7 mouse cellular contexts compared by ENCODE assay signal in the genomic region with DNA sequence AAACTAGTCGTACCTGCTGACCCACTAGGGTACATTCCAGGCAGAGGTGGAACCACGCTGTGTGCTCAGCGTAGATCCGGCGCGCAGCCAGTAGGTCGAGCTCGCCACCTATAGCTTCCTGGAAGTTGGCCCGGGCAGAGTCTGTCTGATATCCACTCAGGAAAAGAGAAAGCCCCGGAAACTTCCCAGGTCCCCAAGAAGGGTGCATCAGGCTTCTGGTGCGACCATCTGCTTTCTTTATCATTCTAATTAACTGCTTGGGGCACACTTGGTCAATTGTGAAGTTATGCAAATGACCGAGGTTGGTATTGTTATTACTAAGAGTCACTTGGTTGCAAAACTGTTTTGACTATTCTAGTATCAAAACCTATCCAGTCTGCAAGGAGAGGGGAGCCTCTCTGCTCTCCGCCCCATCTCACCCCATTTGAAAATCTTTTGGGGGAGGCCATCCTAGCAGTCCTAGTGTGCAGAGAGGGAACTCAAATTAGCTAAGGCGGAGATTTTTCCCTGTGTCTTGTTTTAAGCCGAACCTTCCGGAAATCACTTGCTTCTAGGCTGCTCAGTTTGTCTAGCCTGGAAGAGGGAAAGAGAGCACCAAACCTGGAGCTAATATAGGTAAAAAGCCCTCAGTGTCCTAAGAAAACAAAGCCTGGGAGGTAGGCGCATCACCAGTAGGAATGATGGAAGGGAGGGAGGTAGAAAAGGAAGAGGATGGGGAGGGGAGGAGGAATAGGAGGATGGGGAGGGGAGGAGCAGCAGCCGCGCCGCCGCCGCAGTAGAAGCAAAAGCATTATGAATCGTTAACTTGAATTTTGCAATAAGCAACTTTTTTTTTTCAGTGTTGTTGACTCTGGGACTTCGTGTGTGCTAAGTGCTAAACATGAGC. TPM values are rescaled to one million over a fixed set of nuclear protein-coding genes. Genes with fewer than 3 reads are reported as not detected.
DNase-seq lines count a peak whose midpoint lies in the region; ATAC-seq and TF ChIP-seq lines count a peak whose summit lies in the region.

No protein-coding gene starts in this region.

- TF ChIP-seq POLR2A in thymus, adult 2 months (IDR thresholded peaks at IDR 0.05; ENCODE audit: control insufficient read depth, extremely low read depth, insufficient read depth, low read length, poor library complexity), result no peak
- TF ChIP-seq POLR2A in limb, embryonic 14.5 days (IDR thresholded peaks at IDR 0.05; ENCODE audit: borderline replicate concordance, extremely low read depth, insufficient read depth, insufficient read length), result no peak

- peak; percentile 9 for DNase-seq in thymus, postnatal 25 days
- no peak for DNase-seq in thymus, adult 2 months
- peak; percentile 56 for DNase-seq in cerebellum, adult 8-10 months
- DNase-seq in limb, embryonic 14.5 days (ENCODE audit: low spot score), result no peak
- DNase-seq in yolk sac, embryonic 10.5 days (ENCODE audit: low spot score), result no peak

- no peaks in the 10 kb centered on the region for H3K4me1 ChIP-seq in thymus, adult 2 months (replicated peaks; ENCODE audit: control insufficient read depth, insufficient read depth, low read length)
- H3K4me1 ChIP-seq in heart, embryonic 14.5 days (ENCODE audit: control insufficient read depth in 2 of 2, insufficient read depth in 2 of 2, low read length in 2 of 2), result peaks cover 0 to 3% of the 10 kb centered on the region in 2 experiments; a peak in 1 of 4 replicates
- H3K4me1 ChIP-seq in limb, embryonic 14.5 days (ENCODE audit: control insufficient read depth, insufficient read depth, low read length), result no peaks in the 10 kb centered on the region; the same call in 1 of the 2 replicates
- H3K4me1 ChIP-seq in midbrain, embryonic 12.5 days, result peaks cover 13% of the 10 kb centered on the region

- H3K27me3 ChIP-seq in thymus, adult 2 months (ENCODE audit: control insufficient read depth, insufficient read depth, low read length), result no peaks in the 10 kb centered on the region
- H3K27me3 ChIP-seq in heart, embryonic 14.5 days (ENCODE audit: control insufficient read depth, insufficient read depth, low read length), result peaks cover 8% of the 10 kb centered on the region; the same call in 1 of the 2 replicates
- no peaks in the 10 kb centered on the region for H3K27me3 ChIP-seq in limb, embryonic 14.5 days (ENCODE audit: control insufficient read depth, insufficient read depth, low read length)
- no peaks in the 10 kb centered on the region; the same call in 1 of the 2 replicates for H3K27me3 ChIP-seq in midbrain, embryonic 12.5 days

- H3K9me3 ChIP-seq in heart, embryonic 14.5 days (ENCODE audit: control insufficient read depth, low read length), result no peaks in the 10 kb centered on the region
- no peaks in the 10 kb centered on the region for H3K9me3 ChIP-seq in limb, embryonic 14.5 days (ENCODE audit: control insufficient read depth, low read length)
- H3K9me3 ChIP-seq in midbrain, embryonic 12.5 days, result no peaks in the 10 kb centered on the region

- WGBS in thymus, adult 2 months, result 24% methylated on average over 24 of the region's 24 CpGs
- under 1% methylated on average over 24 of the region's 24 CpGs for WGBS in heart, embryonic 14.5 days
- WGBS in limb, embryonic 14.5 days, result 3% methylated on average over 24 of the region's 24 CpGs
- WGBS in midbrain, embryonic 12.5 days, result 3% methylated on average over 24 of the region's 24 CpGs

- no peak for TF ChIP-seq CTCF in thymus, adult 2 months (IDR thresholded peaks at IDR 0.05; ENCODE audit: borderline replicate concordance, control insufficient read depth, extremely low read depth, insufficient read depth, low read length, poor library complexity)

- no peak overlapping the region for H3K27ac ChIP-seq in thymus, adult 2 months (ENCODE audit: control insufficient read depth, insufficient read depth, low read length)
- H3K27ac ChIP-seq in heart, embryonic 14.5 days (replicated peaks in 1 of 2; ENCODE audit: control insufficient read depth in 1 of 2, insufficient read depth in 1 of 2, low read depth in 2 of 2, low read length in 2 of 2), result no peak overlapping the region
- H3K27ac ChIP-seq in limb, embryonic 14.5 days (replicated peaks; ENCODE audit: low read depth, low read length), result no peak overlapping the region
- H3K27ac ChIP-seq in midbrain, embryonic 12.5 days (replicated peaks), result peak overlapping the region; percentile 60

- H3K4me2 ChIP-seq in heart, embryonic 14.5 days (ENCODE audit: low read length), result peak overlapping the region; percentile 80
- H3K4me2 ChIP-seq in limb, embryonic 14.5 days (replicated peaks; ENCODE audit: low read depth, low read length, severe bottlenecking), result peak overlapping the region; percentile 37
- peak overlapping the region; percentile 60 for H3K4me2 ChIP-seq in midbrain, embryonic 12.5 days (replicated peaks)

- peak; percentile 50; the same call in 1 of the 2 replicates for ATAC-seq in heart, embryonic 14.5 days (ENCODE audit: insufficient number of reproducible peaks, insufficient read depth, low FRiP score, low read depth)
- no peak; the same call in 1 of the 2 replicates for ATAC-seq in limb, embryonic 14.5 days (ENCODE audit: low FRiP score, low read depth)
- ATAC-seq in midbrain, embryonic 12.5 days (ENCODE audit: low FRiP score, low read depth), result peak; percentile 70

- H3K9ac ChIP-seq in heart, embryonic 14.5 days (ENCODE audit: low read length), result peak overlapping the region; percentile 34
- 0 out of 2 replicates have a peak overlapping the region, but pooled peaks have one; percentile 12 for H3K9ac ChIP-seq in limb, embryonic 14.5 days (ENCODE audit: low read depth, low read length, severe bottlenecking)
- peak overlapping the region; percentile 46; the same call in 1 of the 2 replicates for H3K9ac ChIP-seq in midbrain, embryonic 12.5 days (replicated peaks)

- H3K4me3 ChIP-seq in thymus, adult 2 months (ENCODE audit: control insufficient read depth, insufficient read depth, low read length), result no peak overlapping the region
- H3K4me3 ChIP-seq in heart, embryonic 14.5 days (ENCODE audit: control insufficient read depth in 1 of 2, insufficient read depth in 1 of 2, low read depth in 1 of 2, low read length in 2 of 2), result peak overlapping the region; percentile 30 to 34
- peak overlapping the region; percentile 25 for H3K4me3 ChIP-seq in limb, embryonic 14.5 days (replicated peaks; ENCODE audit: low read length)
- peak overlapping the region; percentile 31 for H3K4me3 ChIP-seq in midbrain, embryonic 12.5 days

- no peaks in the 10 kb centered on the region for H3K36me3 ChIP-seq in thymus, adult 2 months (ENCODE audit: control insufficient read depth, insufficient read depth, low read length)
- no peaks in the 10 kb centered on the region for H3K36me3 ChIP-seq in heart, embryonic 14.5 days (ENCODE audit: control insufficient read depth, insufficient read depth, low read length)
- H3K36me3 ChIP-seq in limb, embryonic 14.5 days (ENCODE audit: control insufficient read depth, insufficient read depth, low read length), result no peaks in the 10 kb centered on the region
- no peaks in the 10 kb centered on the region for H3K36me3 ChIP-seq in midbrain, embryonic 12.5 days

RNA-seq across cellular contexts. Expression of a gene that starts 26.4 kb away (rescaled TPM):
- 13.5 and 15.4 TPM in 2 replicates for polyA plus RNA-seq in thymus, adult 2 months (2012; rRNA removed)
- polyA plus RNA-seq in heart, embryonic 14.5 days (2014; fragmentation: Nextera tagmentation; extraction: Ambion mirVana), result 0.09 TPM in 1 of 2 replicates, not detected in the other
- 0.41 and 0.50 TPM in 2 replicates for polyA plus RNA-seq in limb, embryonic 14.5 days (2012; rRNA removed)
- 0.62 and 0.68 TPM in 2 replicates for polyA plus RNA-seq in limb, embryonic 14.5 days (2014; fragmentation: Nextera tagmentation; extraction: Ambion mirVana)
- polyA plus RNA-seq in midbrain, embryonic 12.5 days (2016; fragmentation: Nextera tagmentation; extraction: Ambion mirVana), result 0.09 and 0.10 TPM in 2 replicates

RNA-seq across cellular contexts. Expression of a gene that starts 30.4 kb away (rescaled TPM):
- polyA plus RNA-seq in thymus, adult 2 months (2012; rRNA removed), result 13.3 and 14.8 TPM in 2 replicates
- 60.2 and 65.4 TPM in 2 replicates for polyA plus RNA-seq in heart, embryonic 14.5 days (2014; fragmentation: Nextera tagmentation; extraction: Ambion mirVana)
- polyA plus RNA-seq in limb, embryonic 14.5 days (2012; rRNA removed), result 30.4 and 30.5 TPM in 2 replicates
- 69.7 and 74.8 TPM in 2 replicates for polyA plus RNA-seq in limb, embryonic 14.5 days (2014; fragmentation: Nextera tagmentation; extraction: Ambion mirVana)
- 113 and 116 TPM in 2 replicates for polyA plus RNA-seq in midbrain, embryonic 12.5 days (2016; fragmentation: Nextera tagmentation; extraction: Ambion mirVana)

Comparison
In these comparisons a context has a peak if more than half of its experiments do, and no peak if none do; other contexts are left out.
1. DNase-seq: peak in thymus, postnatal 25 days (single experiment) and cerebellum, adult 8-10 months (single experiment); none in thymus, adult 2 months (single experiment), limb, embryonic 14.5 days (single experiment) and yolk sac, embryonic 10.5 days (single experiment).
2. Peak in every context shown above with its lines, with median percentiles within 50 percentile points of each other: H3K4me2 ChIP-seq and H3K9ac ChIP-seq.